8 mouse cellular contexts compared by ENCODE assay signal in the genomic region with DNA sequence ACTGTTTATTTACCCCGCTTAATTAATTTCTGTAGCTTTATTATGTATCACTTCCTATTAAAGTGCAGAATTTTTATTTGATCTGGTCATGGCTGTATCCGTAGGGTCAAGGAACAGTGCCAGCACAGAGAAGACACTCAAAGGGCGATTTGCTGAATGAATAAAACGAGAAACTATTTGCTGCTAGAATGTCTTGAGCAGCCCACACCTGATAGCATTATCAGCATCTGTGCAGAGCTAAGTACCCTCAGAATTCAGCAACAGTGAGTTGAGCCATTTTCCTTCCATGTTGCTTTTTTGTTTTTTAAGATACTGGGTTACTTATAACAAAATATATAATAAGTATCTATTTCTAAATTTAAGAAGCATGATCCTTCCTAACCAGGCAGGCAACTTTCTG. TPM values are rescaled to one million over a fixed set of nuclear protein-coding genes. Genes with fewer than 3 reads are reported as not detected.
DNase-seq lines count a peak whose midpoint lies in the region; ATAC-seq and TF ChIP-seq lines count a peak whose summit lies in the region.

No protein-coding gene starts in this region.

- H3K27ac ChIP-seq in kidney, embryonic 14.5 days (ENCODE audit: low read depth, low read length), result no peak overlapping the region
- H3K27ac ChIP-seq in cortical plate, adult 2 months (ENCODE audit: insufficient read depth, low read length), result no peak overlapping the region
- peak overlapping the region; percentile 94 for H3K27ac ChIP-seq in hindbrain, postnatal 0 days
- H3K27ac ChIP-seq in midbrain, embryonic 15.5 days, result 0 out of 2 replicates have a peak overlapping the region, but pooled peaks have one; percentile 95

- no peaks in the 10 kb centered on the region for H3K36me3 ChIP-seq in kidney, embryonic 14.5 days (ENCODE audit: control insufficient read depth, insufficient read depth, low read length)
- no peaks in the 10 kb centered on the region for H3K36me3 ChIP-seq in hindbrain, postnatal 0 days (ENCODE audit: insufficient read depth, low read length)
- H3K36me3 ChIP-seq in midbrain, embryonic 15.5 days (replicated peaks), result no peaks in the 10 kb centered on the region

- peak overlapping the region; percentile 72 for H3K4me2 ChIP-seq in kidney, embryonic 14.5 days (replicated peaks; ENCODE audit: low read depth, low read length)
- H3K4me2 ChIP-seq in hindbrain, postnatal 0 days (ENCODE audit: low read depth, low read length), result peak overlapping the region; percentile 64
- H3K4me2 ChIP-seq in midbrain, embryonic 15.5 days, result peak overlapping the region; percentile 62

- H3K4me3 ChIP-seq in kidney, embryonic 14.5 days (ENCODE audit: low read length), result peak overlapping the region; percentile 81
- peak overlapping the region; percentile 59 for H3K4me3 ChIP-seq in cortical plate, adult 2 months (ENCODE audit: insufficient read depth, low read length)
- peak overlapping the region; percentile 54 for H3K4me3 ChIP-seq in hindbrain, postnatal 0 days (ENCODE audit: low read length)
- peak overlapping the region; percentile 74 for H3K4me3 ChIP-seq in midbrain, embryonic 15.5 days

- peaks cover 6% of the 10 kb centered on the region; the same call in 1 of the 2 replicates for H3K4me1 ChIP-seq in kidney, embryonic 14.5 days (ENCODE audit: control insufficient read depth, insufficient read depth, low read length)
- peaks cover 7% of the 10 kb centered on the region for H3K4me1 ChIP-seq in cortical plate, adult 2 months (ENCODE audit: control insufficient read depth, insufficient read depth, low read length)
- peaks cover 6% of the 10 kb centered on the region; the same call in 1 of the 2 replicates for H3K4me1 ChIP-seq in hindbrain, postnatal 0 days (ENCODE audit: insufficient read depth, low read length)
- peaks cover 17% of the 10 kb centered on the region for H3K4me1 ChIP-seq in midbrain, embryonic 15.5 days

- WGBS in kidney, embryonic 14.5 days, result 92% methylated on average over 4 of the region's 4 CpGs
- 92% methylated on average over 4 of the region's 4 CpGs for WGBS in hindbrain, postnatal 0 days
- 93% methylated on average over 4 of the region's 4 CpGs for WGBS in midbrain, embryonic 15.5 days

- no peaks in the 10 kb centered on the region for H3K27me3 ChIP-seq in kidney, embryonic 14.5 days (ENCODE audit: control insufficient read depth, insufficient read depth, low read length)
- H3K27me3 ChIP-seq in hindbrain, postnatal 0 days (ENCODE audit: insufficient read depth, low read length), result no peaks in the 10 kb centered on the region
- H3K27me3 ChIP-seq in midbrain, embryonic 15.5 days (replicated peaks), result no peaks in the 10 kb centered on the region

- no peaks in the 10 kb centered on the region; the same call in 1 of the 2 replicates for H3K9me3 ChIP-seq in kidney, embryonic 14.5 days (ENCODE audit: control insufficient read depth, low read length)
- H3K9me3 ChIP-seq in hindbrain, postnatal 0 days (ENCODE audit: low read length), result no peaks in the 10 kb centered on the region
- H3K9me3 ChIP-seq in midbrain, embryonic 15.5 days, result no peaks in the 10 kb centered on the region

- no peak for DNase-seq in kidney, adult 9 months
- DNase-seq in hindbrain, postnatal 0 days (ENCODE audit: low spot score), result no peak
- DNase-seq in frontal cortex, postnatal 14 days (ENCODE audit: low spot score in 2 of 2), result no peak
- no peak for DNase-seq in layer of hippocampus, adult 9-10 months (ENCODE audit: low spot score)
- DNase-seq in thymus, postnatal 36 days, result no peak

- peak overlapping the region; percentile 87; the same call in 1 of the 2 replicates for H3K9ac ChIP-seq in kidney, embryonic 14.5 days (ENCODE audit: low read depth, low read length)
- peak overlapping the region; percentile 75; the same call in 1 of the 2 replicates for H3K9ac ChIP-seq in hindbrain, postnatal 0 days (replicated peaks; ENCODE audit: low read length)
- H3K9ac ChIP-seq in midbrain, embryonic 15.5 days, result peak overlapping the region; percentile 75

- no peak for TF ChIP-seq CTCF in cortical plate, adult 2 months (IDR thresholded peaks at IDR 0.05; ENCODE audit: extremely low read depth, insufficient read depth, low read length)
- TF ChIP-seq CTCF in hindbrain, postnatal 0 days (IDR thresholded peaks at IDR 0.05; ENCODE audit: low read depth), result no peak

- no peak for ATAC-seq in kidney, embryonic 14.5 days (ENCODE audit: low FRiP score, low TSS enrichment)
- no peak for ATAC-seq in hindbrain, postnatal 0 days
- ATAC-seq in midbrain, embryonic 15.5 days (replicated peaks), result no peak

- no peak for TF ChIP-seq POLR2A in cortical plate, adult 2 months (IDR thresholded peaks at IDR 0.05; ENCODE audit: extremely low read depth, insufficient read depth, low read length)

RNA-seq across cellular contexts. Expression of a gene that starts 1.2 kb away (rescaled TPM):
- 69.3 and 78.2 TPM in 2 replicates for polyA plus RNA-seq in kidney, embryonic 14.5 days (2014; fragmentation: Nextera tagmentation; extraction: Ambion mirVana)
- polyA plus RNA-seq in cortical plate, adult 2 months (2012; rRNA removed), result 53.9 and 57.2 TPM in 2 replicates
- 31.8 and 52.5 TPM in 2 replicates for total RNA-seq in hindbrain, postnatal 0 days (2014; rRNA removed)
- 51.1 and 52.0 TPM in 2 replicates for polyA plus RNA-seq in hindbrain, postnatal 0 days (2015; fragmentation: Nextera tagmentation; extraction: Ambion mirVana)
- 72.2 and 74.0 TPM in 2 replicates for polyA plus RNA-seq in midbrain, embryonic 15.5 days (2015; fragmentation: Nextera tagmentation; extraction: Ambion mirVana)

RNA-seq across cellular contexts. Expression of a gene that starts 30.5 kb away (rescaled TPM):
- polyA plus RNA-seq in kidney, embryonic 14.5 days (2014; fragmentation: Nextera tagmentation; extraction: Ambion mirVana), result 4.0 and 7.6 TPM in 2 replicates
- polyA plus RNA-seq in cortical plate, adult 2 months (2012; rRNA removed), result 0.79 and 1.9 TPM in 2 replicates
- total RNA-seq in hindbrain, postnatal 0 days (2014; rRNA removed), result 0.36 and 2.1 TPM in 2 replicates
- polyA plus RNA-seq in hindbrain, postnatal 0 days (2015; fragmentation: Nextera tagmentation; extraction: Ambion mirVana), result 0.78 and 1.7 TPM in 2 replicates
- 2.2 and 2.6 TPM in 2 replicates for polyA plus RNA-seq in midbrain, embryonic 15.5 days (2015; fragmentation: Nextera tagmentation; extraction: Ambion mirVana)

RNA-seq across cellular contexts. Expression of a gene that starts 46.7 kb away (rescaled TPM):
- polyA plus RNA-seq in kidney, embryonic 14.5 days (2014; fragmentation: Nextera tagmentation; extraction: Ambion mirVana), result 48.6 and 54.9 TPM in 2 replicates
- 16.6 TPM in 2 replicates for polyA plus RNA-seq in cortical plate, adult 2 months (2012; rRNA removed)
- total RNA-seq in hindbrain, postnatal 0 days (2014; rRNA removed), result 30.8 and 34.8 TPM in 2 replicates
- polyA plus RNA-seq in hindbrain, postnatal 0 days (2015; fragmentation: Nextera tagmentation; extraction: Ambion mirVana), result 38.0 and 41.9 TPM in 2 replicates
- polyA plus RNA-seq in midbrain, embryonic 15.5 days (2015; fragmentation: Nextera tagmentation; extraction: Ambion mirVana), result 60.9 and 76.8 TPM in 2 replicates

Comparison
In these comparisons a context has a peak if more than half of its experiments do, and no peak if none do; other contexts are left out.
1. H3K27ac ChIP-seq: peak in hindbrain, postnatal 0 days (single experiment) and midbrain, embryonic 15.5 days (single experiment); none in kidney, embryonic 14.5 days (single experiment) and cortical plate, adult 2 months (single experiment).
2. Peak in every context shown above with its lines, with median percentiles within 50 percentile points of each other: H3K4me2 ChIP-seq, H3K4me3 ChIP-seq and H3K9ac ChIP-seq.